Mouse (Mus musculus): Measurements from ENCODE around the gene Lmln. TPM values are rescaled to one million over a fixed set of nuclear protein-coding genes. Genes with fewer than 3 reads are reported as not detected.

Lmln gene
- polyA plus RNA-seq, 1 experiment, result 0.78 TPM

GRCm38 (mm10) chr16:33072871-33073557 is 10.7 kb downstream of the Lmln start:
- H3K79me2 ChIP-seq (ENCODE audit: control insufficient read depth, insufficient read depth), result no peaks in the 10 kb centered on the region
- H3K36me3 ChIP-seq (ENCODE audit: control insufficient read depth, insufficient read depth), result no peaks in the 10 kb centered on the region
- no peak overlapping the region for H3K4me2 ChIP-seq (ENCODE audit: low read depth)
- no peak overlapping the region for H3ac ChIP-seq (ENCODE audit: control insufficient read depth, insufficient read length)
- TF ChIP-seq E2F4 (IDR thresholded peaks at IDR 0.05; ENCODE audit: insufficient read depth), result no peak
- no peak for TF ChIP-seq REST (IDR thresholded peaks at IDR 0.05; ENCODE audit: insufficient read depth, insufficient read length)
- no peak for TF ChIP-seq SRF (IDR thresholded peaks at IDR 0.05; ENCODE audit: control insufficient read depth, insufficient read length, low read depth)
- no peak for TF ChIP-seq MYOG (IDR thresholded peaks at IDR 0.05; ENCODE audit: control insufficient read depth in 1 of 3, insufficient read depth in 1 of 3, insufficient read length in 2 of 3, low read depth in 2 of 3)
- no peak for TF ChIP-seq USF1 (IDR thresholded peaks at IDR 0.05; ENCODE audit: low read depth)
- no peak for TF ChIP-seq POLR2AphosphoS2 (IDR thresholded peaks at IDR 0.05; ENCODE audit: insufficient read length, low read depth)
- no peak for TF ChIP-seq POLR2A (IDR thresholded peaks at IDR 0.05; ENCODE audit: insufficient read length, low read depth)
- no peak for TF ChIP-seq TCF12 (IDR thresholded peaks at IDR 0.05; ENCODE audit: insufficient read depth, poor library complexity, severe bottlenecking)
- no peak for TF ChIP-seq TCF3 (IDR thresholded peaks at IDR 0.05; ENCODE audit: insufficient read length, low read depth)
- H3K27me3 ChIP-seq (ENCODE audit: control insufficient read depth, insufficient read depth, insufficient read length), result no peaks in the 10 kb centered on the region
- no peak overlapping the region for H3K4me3 ChIP-seq

GRCm38 (mm10) chr16:33074967-33075366 is 12.6 kb downstream of the Lmln start:
- TF ChIP-seq TCF3 (IDR thresholded peaks at IDR 0.05; ENCODE audit: insufficient read length, low read depth) (no peak), MAX (IDR thresholded peaks at IDR 0.05; ENCODE audit: low read depth) (no peak), USF1 (IDR thresholded peaks at IDR 0.05; ENCODE audit: low read depth) (no peak), TCF12 (IDR thresholded peaks at IDR 0.05; ENCODE audit: insufficient read depth, poor library complexity, severe bottlenecking) (no peak), SRF (IDR thresholded peaks at IDR 0.05; ENCODE audit: control insufficient read depth, insufficient read length, low read depth) (no peak), POLR2AphosphoS2 (IDR thresholded peaks at IDR 0.05; ENCODE audit: insufficient read length, low read depth) (no peak), REST (IDR thresholded peaks at IDR 0.05; ENCODE audit: insufficient read depth, insufficient read length) (no peak), CEBPB (IDR thresholded peaks at IDR 0.05; ENCODE audit: insufficient read depth, poor library complexity, severe bottlenecking) (no peak), POLR2A (IDR thresholded peaks at IDR 0.05; ENCODE audit: insufficient read length, low read depth) (no peak), MYOG (IDR thresholded peaks at IDR 0.05; ENCODE audit: control insufficient read depth in 1 of 3, insufficient read depth in 1 of 3, insufficient read length in 2 of 3, low read depth in 2 of 3) (no peak), E2F4 (IDR thresholded peaks at IDR 0.05; ENCODE audit: insufficient read depth) (no peak), MYOD1 (IDR thresholded peaks at IDR 0.05; ENCODE audit: control insufficient read depth in 1 of 3, insufficient read length in 2 of 3, low read depth in 2 of 3) (no peak)
- H3K36me3 ChIP-seq (ENCODE audit: control insufficient read depth, insufficient read depth), result no peaks in the 10 kb centered on the region
- no peak overlapping the region for H3K4me2 ChIP-seq (ENCODE audit: low read depth)
- H3K27me3 ChIP-seq (ENCODE audit: control insufficient read depth, insufficient read depth, insufficient read length), result no peaks in the 10 kb centered on the region
- H3ac ChIP-seq (ENCODE audit: control insufficient read depth, insufficient read length), result no peak overlapping the region
- H3K4me3 ChIP-seq, result no peak overlapping the region
- H3K79me2 ChIP-seq (ENCODE audit: control insufficient read depth, insufficient read depth), result no peaks in the 10 kb centered on the region

GRCm38 (mm10) chr16:33076078-33076477 is 13.8 kb downstream of the Lmln start:
- Histone ChIP-seq H3K79me2 (ENCODE audit: control insufficient read depth, insufficient read depth) (no peaks in the 10 kb centered on the region), H3ac (ENCODE audit: control insufficient read depth, insufficient read length) (no peak overlapping the region), H3K27me3 (ENCODE audit: control insufficient read depth, insufficient read depth, insufficient read length) (no peaks in the 10 kb centered on the region), H3K4me3 (no peak overlapping the region), H3K4me2 (ENCODE audit: low read depth) (no peak overlapping the region), H3K36me3 (ENCODE audit: control insufficient read depth, insufficient read depth) (no peaks in the 10 kb centered on the region)
- TF ChIP-seq POLR2AphosphoS2 (IDR thresholded peaks at IDR 0.05; ENCODE audit: insufficient read length, low read depth) (no peak), REST (IDR thresholded peaks at IDR 0.05; ENCODE audit: insufficient read depth, insufficient read length) (no peak), POLR2A (IDR thresholded peaks at IDR 0.05; ENCODE audit: insufficient read length, low read depth) (no peak), TCF12 (IDR thresholded peaks at IDR 0.05; ENCODE audit: insufficient read depth, poor library complexity, severe bottlenecking) (no peak), TCF3 (IDR thresholded peaks at IDR 0.05; ENCODE audit: insufficient read length, low read depth) (no peak), MAX (IDR thresholded peaks at IDR 0.05; ENCODE audit: low read depth) (no peak), SRF (IDR thresholded peaks at IDR 0.05; ENCODE audit: control insufficient read depth, insufficient read length, low read depth) (no peak), MYOD1 (IDR thresholded peaks at IDR 0.05; ENCODE audit: control insufficient read depth in 1 of 3, insufficient read length in 2 of 3, low read depth in 2 of 3) (no peak), USF1 (IDR thresholded peaks at IDR 0.05; ENCODE audit: low read depth) (no peak), CEBPB (IDR thresholded peaks at IDR 0.05; ENCODE audit: insufficient read depth, poor library complexity, severe bottlenecking) (no peak), MYOG (IDR thresholded peaks at IDR 0.05; ENCODE audit: control insufficient read depth in 1 of 3, insufficient read depth in 1 of 3, insufficient read length in 2 of 3, low read depth in 2 of 3) (no peak), E2F4 (IDR thresholded peaks at IDR 0.05; ENCODE audit: insufficient read depth) (no peak)

GRCm38 (mm10) chr16:33077069-33077627 is 14.8 kb downstream of the Lmln start:
- Histone ChIP-seq H3K27me3 (ENCODE audit: control insufficient read depth, insufficient read depth, insufficient read length) (no peaks in the 10 kb centered on the region), H3K36me3 (ENCODE audit: control insufficient read depth, insufficient read depth) (no peaks in the 10 kb centered on the region), H3K4me3 (no peak overlapping the region), H3ac (ENCODE audit: control insufficient read depth, insufficient read length) (no peak overlapping the region), H3K79me2 (ENCODE audit: control insufficient read depth, insufficient read depth) (no peaks in the 10 kb centered on the region), H3K4me2 (ENCODE audit: low read depth) (no peak overlapping the region)
- TF ChIP-seq SRF (IDR thresholded peaks at IDR 0.05; ENCODE audit: control insufficient read depth, insufficient read length, low read depth) (no peak), REST (IDR thresholded peaks at IDR 0.05; ENCODE audit: insufficient read depth, insufficient read length) (no peak), POLR2AphosphoS2 (IDR thresholded peaks at IDR 0.05; ENCODE audit: insufficient read length, low read depth) (no peak), MYOD1 (IDR thresholded peaks at IDR 0.05; ENCODE audit: control insufficient read depth in 1 of 3, insufficient read length in 2 of 3, low read depth in 2 of 3) (no peak), TCF12 (IDR thresholded peaks at IDR 0.05; ENCODE audit: insufficient read depth, poor library complexity, severe bottlenecking) (no peak), E2F4 (IDR thresholded peaks at IDR 0.05; ENCODE audit: insufficient read depth) (no peak), USF1 (IDR thresholded peaks at IDR 0.05; ENCODE audit: low read depth) (no peak), CEBPB (IDR thresholded peaks at IDR 0.05; ENCODE audit: insufficient read depth, poor library complexity, severe bottlenecking) (no peak), POLR2A (IDR thresholded peaks at IDR 0.05; ENCODE audit: insufficient read length, low read depth) (no peak), TCF3 (IDR thresholded peaks at IDR 0.05; ENCODE audit: insufficient read length, low read depth) (no peak), MYOG (IDR thresholded peaks at IDR 0.05; ENCODE audit: control insufficient read depth in 1 of 3, insufficient read depth in 1 of 3, insufficient read length in 2 of 3, low read depth in 2 of 3) (no peak), MAX (IDR thresholded peaks at IDR 0.05; ENCODE audit: low read depth) (no peak)

Measured in myocyte (in vitro differentiated cells).